In genomic region chr1:179953251-179953650, GRCm38 (mm10) we compare ENCODE assay signal across 15 mouse cellular contexts.
"Had no signal": no experiment of that assay in that cellular context is flagged by ENCODE, and none has a peak within 500 bp of the region (broad histone marks: within the 10 kb centered on the region; RNA-seq: fewer than 3 reads in every experiment).

No protein-coding gene starts in this region.

- DNase-seq: heart, postnatal 10 days; heart, postnatal 14 days; heart, postnatal 36 days; heart, postnatal 4 days; kidney, adult 11 months; kidney, adult 2 months; kidney, adult 8-10 months; kidney, adult 9 months; kidney, postnatal 10 days; kidney, postnatal 14 days; kidney, postnatal 25 days; kidney, postnatal 36 days; kidney, postnatal 4 days; layer of hippocampus, adult 9-11 months; layer of hippocampus, postnatal 36 days had no signal
